Mouse (Mus musculus) hindbrain, embryonic 12.5 days (tissue): ENCODE results near the gene Wrap73. TPM values are rescaled to one million over a fixed set of nuclear protein-coding genes. Genes with fewer than 3 reads are reported as not detected.

ENCODE experiments used
- ATAC-seq: fragments of 200-750 bp; cut with Nextera tagmentation; 2 replicates; pipeline ENCODE4 v1.8.0; 2017; ENCODE audit warnings: moderate TSS enrichment; ENCODE audit not compliant: low FRiP score
- H3K27ac ChIP-seq: fragments of 300-500 bp; sonication (generic); 2 replicates; pipeline ENCODE4 v1.5.1; 2016; ENCODE audit warnings: mild to moderate bottlenecking
- H3K27me3 ChIP-seq: fragments of 300-500 bp; sonication (generic); 2 replicates; pipeline ENCODE4 v1.6.1; 2016; ENCODE audit warnings: mild to moderate bottlenecking
- H3K36me3 ChIP-seq: fragments of 300-500 bp; sonication (generic); 2 replicates; pipeline ENCODE4 v1.6.1; 2016; ENCODE audit warnings: mild to moderate bottlenecking
- H3K4me1 ChIP-seq: fragments of 300-500 bp; sonication (generic); 2 replicates; pipeline ENCODE4 v1.6.1; 2016
- H3K4me2 ChIP-seq: fragments of 300-500 bp; sonication (generic); replicated peaks from 2 replicates; pipeline ENCODE4 v1.6.1; 2016; ENCODE audit warnings: mild to moderate bottlenecking
- H3K4me3 ChIP-seq: fragments of 300-500 bp; sonication (generic); 2 replicates; pipeline ENCODE4 v1.5.1; 2016; ENCODE audit warnings: mild to moderate bottlenecking
- H3K9ac ChIP-seq: fragments of 300-500 bp; sonication (generic); 2 replicates; pipeline ENCODE4 v1.6.1; 2016; ENCODE audit warnings: mild to moderate bottlenecking, moderate library complexity
- H3K9me3 ChIP-seq: fragments of 300-500 bp; sonication (generic); replicated peaks from 2 replicates; pipeline ENCODE4 v1.6.1; 2016; ENCODE audit warnings: mild to moderate bottlenecking
- WGBS: fragments of 180-500 bp; shearing (Covaris S2); methylation state at CpG from one replicate; pipeline ENCODE4 v1.1.7; 2016; 5-methylcytosine and 5-hydroxymethylcytosine counted together
- polyA plus RNA-seq: library from polyadenylated mRNA; unstranded; fragments of >200 nt; fragmentation: Nextera tagmentation; extraction: Ambion mirVana; gene quantifications from 2 replicates; pipeline ENCODE4 v1.2.1, GENCODE M21; 2016

Wrap73 gene
- 41.9 and 42.9 TPM in 2 replicates for polyA plus RNA-seq

- peak within 1 kb of the TSS; percentile 85; the same call in 1 of the 2 replicates for H3K27ac ChIP-seq
- 2% methylated on average over 49 of the region's 49 CpGs for WGBS
- peaks cover 7% of the 10 kb centered on the region; the same call in 1 of the 2 replicates for H3K36me3 ChIP-seq
Measured at GRCm38 (mm10) chr4:154142211-154143040, at the start of gene Wrap73. TSS of gene Wrap73 (plus strand) at chr4:154142372.

GRCm38 (mm10) chr4:154093210-154093609 lies 49.0 kb upstream of the Wrap73 start:
- no peak for ATAC-seq
- H3K27me3 ChIP-seq = peaks cover 20% of the 10 kb centered on the region; the same call in 1 of the 2 replicates
- H3K9ac ChIP-seq = no peak overlapping the region
- H3K36me3 ChIP-seq = no peaks in the 10 kb centered on the region
- no peak overlapping the region for H3K4me2 ChIP-seq
- no peak overlapping the region for H3K27ac ChIP-seq
- H3K4me1 ChIP-seq = peaks cover 6% of the 10 kb centered on the region; the same call in 1 of the 2 replicates
- H3K9me3 ChIP-seq = no peaks in the 10 kb centered on the region
- H3K4me3 ChIP-seq = no peak overlapping the region
- 24% methylated on average over 9 of the region's 9 CpGs for WGBS

More at GRCm38 (mm10) chr4:154142211-154143040, at the start of gene Wrap73:
- H3K27me3 ChIP-seq = peaks cover 43% of the 10 kb centered on the region
- H3K4me3 ChIP-seq = peak within 1 kb of the TSS; percentile 83
- no peaks in the 10 kb centered on the region for H3K9me3 ChIP-seq
- H3K9ac ChIP-seq = peak within 1 kb of the TSS; percentile 89
- peak within 1 kb of the TSS; percentile 89 for H3K4me2 ChIP-seq
- H3K4me1 ChIP-seq = peaks cover 33% of the 10 kb centered on the region
- peak; percentile 93 for ATAC-seq

- no peaks in the 10 kb centered on the region for H3K9me3 ChIP-seq
- H3K4me2 ChIP-seq = no peak overlapping the region
- H3K9ac ChIP-seq = no peak overlapping the region
- 29% methylated on average over 6 of the region's 6 CpGs for WGBS
- H3K36me3 ChIP-seq = no peaks in the 10 kb centered on the region
- peaks cover 9% of the 10 kb centered on the region; the same call in 1 of the 2 replicates for H3K4me1 ChIP-seq
- ATAC-seq = no peak
- no peak overlapping the region for H3K27ac ChIP-seq
- no peak overlapping the region for H3K4me3 ChIP-seq
- peaks cover 27% of the 10 kb centered on the region for H3K27me3 ChIP-seq
Measured at GRCm38 (mm10) chr4:154096111-154096510, 46.1 kb upstream of the Wrap73 start.

- no peak overlapping the region for H3K27ac ChIP-seq
- no peak overlapping the region for H3K9ac ChIP-seq
- H3K36me3 ChIP-seq = no peaks in the 10 kb centered on the region
- peaks cover 9% of the 10 kb centered on the region; the same call in 1 of the 2 replicates for H3K4me1 ChIP-seq
- no peak for ATAC-seq
- H3K9me3 ChIP-seq = no peaks in the 10 kb centered on the region
- 52% methylated on average over 7 of the region's 7 CpGs for WGBS
- no peak overlapping the region for H3K4me3 ChIP-seq
- peaks cover 52% of the 10 kb centered on the region for H3K27me3 ChIP-seq
- no peak overlapping the region for H3K4me2 ChIP-seq
Measured at GRCm38 (mm10) chr4:154099361-154099760, 42.8 kb upstream of the Wrap73 start.

GRCm38 (mm10) chr4:154103386-154103785 lies 38.8 kb upstream of the Wrap73 start:
- 80% methylated on average over 8 of the region's 8 CpGs for WGBS
- no peak overlapping the region for H3K4me3 ChIP-seq

GRCm38 (mm10) chr4:154103912-154104311 lies 38.3 kb upstream of the Wrap73 start:
- peaks cover 8% of the 10 kb centered on the region for H3K4me1 ChIP-seq
- no peaks in the 10 kb centered on the region for H3K36me3 ChIP-seq
- H3K27ac ChIP-seq = no peak overlapping the region
- ATAC-seq = no peak
- H3K9ac ChIP-seq = no peak overlapping the region
- no peaks in the 10 kb centered on the region for H3K9me3 ChIP-seq
- H3K4me2 ChIP-seq = no peak overlapping the region
- WGBS = 89% methylated on average over 10 of the region's 10 CpGs
- H3K4me3 ChIP-seq = no peak overlapping the region
- peaks cover 60% of the 10 kb centered on the region for H3K27me3 ChIP-seq

More at GRCm38 (mm10) chr4:154103386-154103785, 38.8 kb upstream of the Wrap73 start:
- H3K9me3 ChIP-seq = no peaks in the 10 kb centered on the region
- no peaks in the 10 kb centered on the region for H3K36me3 ChIP-seq
- ATAC-seq = no peak
- peaks cover 60% of the 10 kb centered on the region for H3K27me3 ChIP-seq
- no peak overlapping the region for H3K9ac ChIP-seq
- peaks cover 8% of the 10 kb centered on the region for H3K4me1 ChIP-seq
- no peak overlapping the region for H3K4me2 ChIP-seq
- no peak overlapping the region for H3K27ac ChIP-seq

- H3K4me3 ChIP-seq = no peak overlapping the region; the same call in 1 of the 2 replicates
- no peaks in the 10 kb centered on the region for H3K36me3 ChIP-seq
- no peak overlapping the region for H3K27ac ChIP-seq
- peaks cover 58% of the 10 kb centered on the region for H3K27me3 ChIP-seq
- no peaks in the 10 kb centered on the region for H3K9me3 ChIP-seq
- no peak overlapping the region for H3K9ac ChIP-seq
- peaks cover 5% of the 10 kb centered on the region for H3K4me1 ChIP-seq
- H3K4me2 ChIP-seq = peak overlapping the region; percentile 35
- peak; percentile 54; the same call in 1 of the 2 replicates for ATAC-seq
- WGBS = 27% methylated on average over 20 of the region's 20 CpGs
Measured at GRCm38 (mm10) chr4:154105381-154106001, 36.7 kb upstream of the Wrap73 start.

- H3K9me3 ChIP-seq = no peaks in the 10 kb centered on the region
- H3K36me3 ChIP-seq = no peaks in the 10 kb centered on the region
- no peak overlapping the region for H3K9ac ChIP-seq
- no peak for ATAC-seq
- peaks cover 48% of the 10 kb centered on the region for H3K27me3 ChIP-seq
- 78% methylated on average over 13 of the region's 13 CpGs for WGBS
- peaks cover 5% of the 10 kb centered on the region for H3K4me1 ChIP-seq
- H3K4me2 ChIP-seq = no peak overlapping the region
- no peak overlapping the region for H3K27ac ChIP-seq
- no peak overlapping the region for H3K4me3 ChIP-seq
Measured at GRCm38 (mm10) chr4:154106497-154107061, 35.6 kb upstream of the Wrap73 start.

- Histone ChIP-seq H3K27ac (no peak overlapping the region), H3K4me2 (no peak overlapping the region), H3K36me3 (no peaks in the 10 kb centered on the region), H3K4me1 (peaks cover 5% of the 10 kb centered on the region), H3K9ac (no peak overlapping the region), H3K9me3 (no peaks in the 10 kb centered on the region), H3K27me3 (peaks cover 28% of the 10 kb centered on the region; the same call in 1 of the 2 replicates), H3K4me3 (no peak overlapping the region)
- ATAC-seq = no peak
- WGBS = 64% methylated on average over 18 of the region's 18 CpGs
Measured at GRCm38 (mm10) chr4:154109216-154109849, 32.8 kb upstream of the Wrap73 start.

- H3K9ac ChIP-seq = no peak overlapping the region
- ATAC-seq = no peak
- no peak overlapping the region for H3K4me2 ChIP-seq
- peaks cover 5% of the 10 kb centered on the region for H3K4me1 ChIP-seq
- H3K36me3 ChIP-seq = no peaks in the 10 kb centered on the region
- H3K4me3 ChIP-seq = no peak overlapping the region
- H3K27ac ChIP-seq = no peak overlapping the region
- no peaks in the 10 kb centered on the region for H3K9me3 ChIP-seq
- 82% methylated on average over 11 of the region's 11 CpGs for WGBS
- peaks cover 22% of the 10 kb centered on the region; the same call in 1 of the 2 replicates for H3K27me3 ChIP-seq
Measured at GRCm38 (mm10) chr4:154109850-154110243, 32.3 kb upstream of the Wrap73 start.

- no peaks in the 10 kb centered on the region for H3K9me3 ChIP-seq
- WGBS = 45% methylated on average over 7 of the region's 7 CpGs
- H3K4me2 ChIP-seq = no peak overlapping the region
- H3K27me3 ChIP-seq = no peaks in the 10 kb centered on the region
- ATAC-seq = no peak
- H3K9ac ChIP-seq = no peak overlapping the region
- no peaks in the 10 kb centered on the region for H3K4me1 ChIP-seq
- H3K27ac ChIP-seq = no peak overlapping the region
- no peaks in the 10 kb centered on the region for H3K36me3 ChIP-seq
- H3K4me3 ChIP-seq = no peak overlapping the region
Measured at GRCm38 (mm10) chr4:154116421-154116820, 25.8 kb upstream of the Wrap73 start.

- Histone ChIP-seq H3K4me3 (no peak overlapping the region), H3K27me3 (peaks cover 8% of the 10 kb centered on the region; the same call in 1 of the 2 replicates), H3K36me3 (no peaks in the 10 kb centered on the region), H3K27ac (no peak overlapping the region), H3K9ac (no peak overlapping the region), H3K4me1 (no peaks in the 10 kb centered on the region), H3K4me2 (no peak overlapping the region), H3K9me3 (no peaks in the 10 kb centered on the region)
- 65% methylated on average over 9 of the region's 9 CpGs for WGBS
- ATAC-seq = no peak
Measured at GRCm38 (mm10) chr4:154118782-154119181, 23.4 kb upstream of the Wrap73 start.
